Mouse (Mus musculus): ENCODE data around the gene Morn1. TPM values are rescaled to one million over a fixed set of nuclear protein-coding genes. Genes with fewer than 3 reads are reported as not detected.

Morn1 gene
- polyA plus RNA-seq, 1 experiment from 2014 or later = 8.9 TPM

- Histone ChIP-seq H3K27me3 (no peaks in the 10 kb centered on the region), H3K4me3 (no peak overlapping the region), H3K9ac (replicated peaks) (no peak overlapping the region), H3K36me3 (peaks cover 32% of the 10 kb centered on the region), H3K9me3 (no peaks in the 10 kb centered on the region), H3K4me2 (replicated peaks) (no peak overlapping the region), H3K4me1 (peaks cover 25% of the 10 kb centered on the region), H3K27ac (replicated peaks) (no peak overlapping the region)
- 89% methylated on average over 4 of the region's 4 CpGs for WGBS
- no peak for ATAC-seq (replicated peaks)
Measured at GRCm38 (mm10) chr4:155083553-155083952, 2.8 kb upstream of the Morn1 start.

- no peaks in the 10 kb centered on the region for H3K27me3 ChIP-seq
- peaks cover 25% of the 10 kb centered on the region for H3K4me1 ChIP-seq
- no peak overlapping the region for H3K4me2 ChIP-seq (replicated peaks)
- no peak overlapping the region for H3K27ac ChIP-seq (replicated peaks)
- H3K4me3 ChIP-seq = no peak overlapping the region
- no peaks in the 10 kb centered on the region for H3K9me3 ChIP-seq
- no peak overlapping the region for H3K9ac ChIP-seq (replicated peaks)
- ATAC-seq (replicated peaks) = no peak
- WGBS = 89% methylated on average over 7 of the region's 7 CpGs
- H3K36me3 ChIP-seq = peaks cover 27% of the 10 kb centered on the region
Measured at GRCm38 (mm10) chr4:155084351-155084750, 2.0 kb upstream of the Morn1 start.

- peak overlapping the region; percentile 98 for H3K4me3 ChIP-seq
- H3K9ac ChIP-seq (replicated peaks) = peak overlapping the region; percentile 90
- H3K27ac ChIP-seq (replicated peaks) = peak overlapping the region; percentile 93
- H3K36me3 ChIP-seq = peaks cover 16% of the 10 kb centered on the region
- H3K4me2 ChIP-seq (replicated peaks) = peak overlapping the region; percentile 95
- H3K4me1 ChIP-seq = peaks cover 25% of the 10 kb centered on the region
- no peaks in the 10 kb centered on the region for H3K27me3 ChIP-seq
- ATAC-seq (replicated peaks) = no peak
- H3K9me3 ChIP-seq = no peaks in the 10 kb centered on the region
- 6% methylated on average over 35 of the region's 35 CpGs for WGBS
Measured at GRCm38 (mm10) chr4:155085206-155086107, 920 bp upstream of the Morn1 start.

GRCm38 (mm10) chr4:155089241-155089640 lies 2.9 kb downstream of the Morn1 start:
- H3K9me3 ChIP-seq = no peaks in the 10 kb centered on the region
- no peaks in the 10 kb centered on the region for H3K27me3 ChIP-seq
- 89% methylated on average over 5 of the region's 5 CpGs for WGBS
- no peak for ATAC-seq (replicated peaks)
- H3K36me3 ChIP-seq = 0 out of 2 replicates have a peak, but pooled peaks cover 2% of the 10 kb centered on the region
- no peak overlapping the region for H3K4me3 ChIP-seq
- H3K4me2 ChIP-seq (replicated peaks) = no peak overlapping the region
- no peak overlapping the region for H3K9ac ChIP-seq (replicated peaks)
- no peak overlapping the region for H3K27ac ChIP-seq (replicated peaks)
- H3K4me1 ChIP-seq = peaks cover 23% of the 10 kb centered on the region

- H3K4me2 ChIP-seq (replicated peaks) = no peak overlapping the region
- H3K36me3 ChIP-seq = 0 out of 2 replicates have a peak, but pooled peaks cover 2% of the 10 kb centered on the region
- WGBS = 98% methylated on average over 4 of the region's 4 CpGs
- H3K4me1 ChIP-seq = peaks cover 14% of the 10 kb centered on the region
- H3K4me3 ChIP-seq = no peak overlapping the region
- no peaks in the 10 kb centered on the region for H3K27me3 ChIP-seq
- no peak overlapping the region for H3K9ac ChIP-seq (replicated peaks)
- no peaks in the 10 kb centered on the region for H3K9me3 ChIP-seq
- ATAC-seq (replicated peaks) = no peak
- H3K27ac ChIP-seq (replicated peaks) = no peak overlapping the region
Measured at GRCm38 (mm10) chr4:155090147-155090546, 3.8 kb downstream of the Morn1 start.

- ATAC-seq (replicated peaks) = no peak
- 0 out of 2 replicates have a peak, but pooled peaks cover 2% of the 10 kb centered on the region for H3K36me3 ChIP-seq
- WGBS = 94% methylated on average over 13 of the region's 13 CpGs
- H3K9me3 ChIP-seq = no peaks in the 10 kb centered on the region
- H3K4me2 ChIP-seq (replicated peaks) = no peak overlapping the region
- H3K9ac ChIP-seq (replicated peaks) = no peak overlapping the region
- H3K4me1 ChIP-seq = peaks cover 12% of the 10 kb centered on the region
- no peak overlapping the region for H3K27ac ChIP-seq (replicated peaks)
- H3K4me3 ChIP-seq = no peak overlapping the region
- no peaks in the 10 kb centered on the region for H3K27me3 ChIP-seq
Measured at GRCm38 (mm10) chr4:155090688-155091449, 4.5 kb downstream of the Morn1 start.

DNA sequence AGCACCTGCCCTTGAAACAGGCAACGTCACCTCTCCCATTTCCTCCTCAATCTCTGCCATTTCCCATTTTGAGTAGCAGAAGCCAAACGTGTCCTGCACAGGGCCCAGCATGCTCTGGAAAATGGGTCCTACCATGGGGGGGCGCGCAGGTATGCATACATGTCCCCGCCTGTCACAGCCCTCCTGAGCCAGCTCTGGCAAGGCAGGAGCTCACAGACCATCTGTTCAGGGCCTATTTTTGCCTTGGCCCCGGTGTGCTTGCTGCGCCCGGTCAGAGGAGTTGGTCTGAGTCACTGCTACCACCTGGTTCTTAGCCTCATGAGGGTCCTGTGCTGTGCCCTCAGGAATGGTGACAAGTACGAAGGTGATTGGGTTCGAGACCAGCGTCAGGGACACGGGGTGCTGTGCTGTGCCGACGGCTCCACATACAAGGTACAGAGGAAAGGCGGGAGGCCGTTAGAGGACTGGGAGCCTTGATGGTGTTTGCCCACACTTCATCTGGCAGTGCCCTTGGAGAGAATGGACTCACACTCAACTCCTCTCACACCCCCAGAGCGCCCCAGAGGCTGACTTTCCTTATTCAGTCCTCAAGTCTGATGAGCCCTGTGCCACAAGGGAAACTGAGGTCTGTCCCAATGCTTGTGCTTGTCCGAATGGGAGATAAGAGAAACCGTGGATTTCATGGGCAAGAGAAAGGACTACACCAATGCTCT lies 6.5 kb downstream of the Morn1 start:
- Histone ChIP-seq H3K27ac (replicated peaks) (no peak overlapping the region), H3K27me3 (no peaks in the 10 kb centered on the region), H3K36me3 (0 out of 2 replicates have a peak, but pooled peaks cover 2% of the 10 kb centered on the region), H3K9ac (replicated peaks) (no peak overlapping the region), H3K4me3 (no peak overlapping the region), H3K9me3 (no peaks in the 10 kb centered on the region), H3K4me2 (replicated peaks) (no peak overlapping the region), H3K4me1 (peaks cover 4% of the 10 kb centered on the region)
- 92% methylated on average over 19 of the region's 19 CpGs for WGBS
- no peak for ATAC-seq (replicated peaks)

GRCm38 (mm10) chr4:155093431-155094149 lies 7.2 kb downstream of the Morn1 start:
- Histone ChIP-seq H3K9me3 (no peaks in the 10 kb centered on the region), H3K36me3 (0 out of 2 replicates have a peak, but pooled peaks cover 2% of the 10 kb centered on the region), H3K27me3 (no peaks in the 10 kb centered on the region), H3K4me1 (peaks cover 4% of the 10 kb centered on the region), H3K27ac (replicated peaks) (no peak overlapping the region), H3K4me3 (no peak overlapping the region), H3K4me2 (replicated peaks) (no peak overlapping the region), H3K9ac (replicated peaks) (no peak overlapping the region)
- no peak for ATAC-seq (replicated peaks)
- whole genome bisulfite sequencing = 87% methylated on average over 7 of the region's 7 CpGs

GRCm38 (mm10) chr4:155094565-155094964 lies 8.2 kb downstream of the Morn1 start:
- no peak overlapping the region for H3K4me2 ChIP-seq (replicated peaks)
- ATAC-seq (replicated peaks) = peak; percentile 44; the same call in 1 of the 2 replicates
- H3K4me1 ChIP-seq = peaks cover 4% of the 10 kb centered on the region
- H3K4me3 ChIP-seq = no peak overlapping the region
- H3K27me3 ChIP-seq = no peaks in the 10 kb centered on the region
- WGBS = 65% methylated on average over 3 of the region's 3 CpGs
- 0 out of 2 replicates have a peak, but pooled peaks cover 2% of the 10 kb centered on the region for H3K36me3 ChIP-seq
- H3K9ac ChIP-seq (replicated peaks) = no peak overlapping the region
- 0 out of 2 replicates have a peak overlapping the region, but pooled peaks have one; percentile 17 for H3K27ac ChIP-seq (replicated peaks)
- H3K9me3 ChIP-seq = no peaks in the 10 kb centered on the region

- Histone ChIP-seq H3K9ac (replicated peaks) (no peak overlapping the region), H3K36me3 (0 out of 2 replicates have a peak, but pooled peaks cover 2% of the 10 kb centered on the region), H3K4me1 (peaks cover 4% of the 10 kb centered on the region), H3K9me3 (no peaks in the 10 kb centered on the region), H3K4me3 (no peak overlapping the region), H3K4me2 (replicated peaks) (no peak overlapping the region), H3K27me3 (no peaks in the 10 kb centered on the region), H3K27ac (replicated peaks) (0 out of 2 replicates have a peak overlapping the region, but pooled peaks have one; percentile 41)
- 32% methylated on average over 8 of the region's 8 CpGs for WGBS
- peak; percentile 90 for ATAC-seq (replicated peaks)
Measured at GRCm38 (mm10) chr4:155095238-155095900, 9.0 kb downstream of the Morn1 start.

- ATAC-seq (replicated peaks) = no peak
- H3K9ac ChIP-seq (replicated peaks) = no peak overlapping the region
- 0 out of 2 replicates have a peak, but pooled peaks cover 2% of the 10 kb centered on the region for H3K36me3 ChIP-seq
- peaks cover 4% of the 10 kb centered on the region for H3K4me1 ChIP-seq
- H3K27me3 ChIP-seq = no peaks in the 10 kb centered on the region
- H3K4me2 ChIP-seq (replicated peaks) = no peak overlapping the region
- 83% methylated on average over 8 of the region's 8 CpGs for WGBS
- no peak overlapping the region for H3K27ac ChIP-seq (replicated peaks)
- H3K9me3 ChIP-seq = no peaks in the 10 kb centered on the region
- H3K4me3 ChIP-seq = no peak overlapping the region
Measured at GRCm38 (mm10) chr4:155095967-155096366, 9.6 kb downstream of the Morn1 start.

Data from forebrain, embryonic 15.5 days (tissue).